Mouse (Mus musculus) MEL (cell line): ENCODE data around the gene Grhl3. TPM values are rescaled to one million over a fixed set of nuclear protein-coding genes. Genes with fewer than 3 reads are reported as not detected.

Source experiments
- DNase-seq: peaks from one replicate; pipeline ENCODE4 v3.0.0; 2011; ENCODE audit warnings: low read depth, low spot score
- H3K27ac ChIP-seq: 2 replicates; pipeline ENCODE4 v1.5.1; 2012; ENCODE audit warnings: low read depth, mild to moderate bottlenecking, control low read depth, low read length, moderate library complexity; ENCODE audit not compliant: control insufficient read depth
- H3K27me3 ChIP-seq, 2 experiments: fragments of 150-350 bp in 1 of 2; sonication (generic) in 1 of 2; 2 replicates each; pipeline ENCODE4 v1.6.1; 2012; ENCODE audit warnings: low read length in 2 of 2, mild to moderate bottlenecking in 2 of 2, improper control_type of control experiment in 1 of 2, moderate library complexity in 1 of 2; ENCODE audit not compliant: insufficient read depth in 2 of 2, control insufficient read depth in 1 of 2
- H3K36me3 ChIP-seq, 2 experiments: 2 replicates each; pipeline ENCODE4 v1.6.1; 2012 to 2014; ENCODE audit warnings: low read length in 2 of 2, improper control_type of control experiment in 1 of 2, inconsistent platforms in 1 of 2, mild to moderate bottlenecking in 1 of 2; ENCODE audit not compliant: insufficient read depth in 2 of 2, control insufficient read depth in 1 of 2
- H3K4me1 ChIP-seq, 2 experiments: fragments of 150-350 bp in 1 of 2; sonication (generic) in 1 of 2; 2 replicates each; pipeline ENCODE4 v1.6.1; 2012; ENCODE audit warnings: low read length in 2 of 2, improper control_type of control experiment in 1 of 2, mild to moderate bottlenecking in 1 of 2; ENCODE audit not compliant: insufficient read depth in 2 of 2, control insufficient read depth in 1 of 2
- H3K4me3 ChIP-seq, 2 experiments: fragments of 150-350 bp in 1 of 2; sonication (generic) in 1 of 2; 2 replicates each; pipeline ENCODE4 v1.5.1; 2012; ENCODE audit warnings: low read depth in 2 of 2, low read length in 2 of 2, mild to moderate bottlenecking in 2 of 2, moderate library complexity in 2 of 2, control low read depth in 1 of 2, improper control_type of control experiment in 1 of 2; ENCODE audit not compliant: control insufficient read depth in 1 of 2, insufficient read depth in 1 of 2
- H3K79me2 ChIP-seq: 2 replicates; pipeline ENCODE4 v1.6.1; 2012; ENCODE audit warnings: mild to moderate bottlenecking, low read length, moderate library complexity; ENCODE audit not compliant: control insufficient read depth, poor library complexity, insufficient read depth
- H3K9ac ChIP-seq: 2 replicates; pipeline ENCODE4 v1.6.1; 2012; ENCODE audit warnings: low read depth, mild to moderate bottlenecking, control low read depth, low read length, moderate library complexity; ENCODE audit not compliant: control insufficient read depth, poor library complexity, severe bottlenecking
- H3K9me3 ChIP-seq: fragments of 150-350 bp; sonication (generic); replicated peaks from 2 replicates; pipeline ENCODE4 v1.6.1; 2012; ENCODE audit warnings: mild to moderate bottlenecking, low read length, improper control_type of control experiment, moderate library complexity; ENCODE audit not compliant: insufficient read depth
- BHLHE40 ChIP-seq: IDR thresholded peaks from 2 replicates; pipeline ENCODE4 v1.6.1; 2012; ENCODE audit warnings: low read depth, mild to moderate bottlenecking, inconsistent platforms, low read length, improper control_type of control experiment, borderline replicate concordance
- CHD1 ChIP-seq: IDR thresholded peaks from 2 replicates; pipeline ENCODE4 v1.6.1; 2012; ENCODE audit warnings: low read depth, mild to moderate bottlenecking, inconsistent platforms, low read length, improper control_type of control experiment
- CHD2 ChIP-seq: IDR thresholded peaks from 2 replicates; pipeline ENCODE4 v1.6.1; 2011; ENCODE audit warnings: low read length, improper control_type of control experiment
- E2F4 ChIP-seq: IDR thresholded peaks from 2 replicates; pipeline ENCODE4 v1.6.1; 2011; ENCODE audit warnings: low read depth, low read length, improper control_type of control experiment, borderline replicate concordance
- ELF1 ChIP-seq: IDR thresholded peaks from 2 replicates; pipeline ENCODE4 v1.6.1; 2014; ENCODE audit warnings: low read depth, mild to moderate bottlenecking, inconsistent platforms, low read length, improper control_type of control experiment, moderate library complexity
- EP300 ChIP-seq, 2 experiments: IDR thresholded peaks; 2 replicates each; pipeline ENCODE4 v1.6.1; 2011; ENCODE audit warnings: improper control_type of control experiment in 2 of 2, low read length in 2 of 2, low read depth in 1 of 2, mild to moderate bottlenecking in 1 of 2
- GABPA ChIP-seq: IDR thresholded peaks from 2 replicates; pipeline ENCODE4 v1.6.1; 2012; ENCODE audit warnings: low read depth, mild to moderate bottlenecking, inconsistent platforms, low read length, improper control_type of control experiment, moderate library complexity
- GATA1 ChIP-seq: IDR thresholded peaks from 2 replicates; pipeline ENCODE4 v1.6.1; 2011; ENCODE audit warnings: low read depth, low read length, improper control_type of control experiment
- JUND ChIP-seq: IDR thresholded peaks from 2 replicates; pipeline ENCODE4 v1.6.1; 2011; ENCODE audit warnings: low read depth, mild to moderate bottlenecking, improper control_type of control experiment, low read length
- KAT2A ChIP-seq: conservative IDR thresholded peaks from 2 replicates; pipeline ENCODE4 v1.6.1; 2012; ENCODE audit warnings: low read depth, low read length, improper control_type of control experiment, inconsistent platforms
- MAFK ChIP-seq: IDR thresholded peaks from 2 replicates; pipeline ENCODE4 v1.6.1; 2011; ENCODE audit warnings: low read depth, mild to moderate bottlenecking, low read length, improper control_type of control experiment, borderline replicate concordance
- MAX ChIP-seq: IDR thresholded peaks from 2 replicates; pipeline ENCODE4 v1.6.1; 2011; ENCODE audit warnings: low read length, improper control_type of control experiment
- MEF2A ChIP-seq: IDR thresholded peaks from 2 replicates; pipeline ENCODE4 v1.6.1; 2014; ENCODE audit warnings: low read depth, mild to moderate bottlenecking, inconsistent platforms, low read length, improper control_type of control experiment; ENCODE audit not compliant: poor library complexity, insufficient replicate concordance, severe bottlenecking; ENCODE audit errors: extremely low read depth
- MXI1 ChIP-seq: IDR thresholded peaks from 2 replicates; pipeline ENCODE4 v1.6.1; 2011; ENCODE audit warnings: mild to moderate bottlenecking, low read depth, low read length, improper control_type of control experiment
- MYB ChIP-seq: IDR thresholded peaks from 2 replicates; pipeline ENCODE4 v1.6.1; 2011; ENCODE audit warnings: mild to moderate bottlenecking, low read depth, low read length, improper control_type of control experiment
- MYC ChIP-seq: IDR thresholded peaks from 2 replicates; pipeline ENCODE4 v1.6.1; 2011; ENCODE audit warnings: low read depth, mild to moderate bottlenecking, low read length, improper control_type of control experiment, moderate library complexity
- NELFE ChIP-seq: IDR thresholded peaks from 2 replicates; pipeline ENCODE4 v1.6.1; 2011; ENCODE audit warnings: low read depth, low read length, improper control_type of control experiment
- NRF1 ChIP-seq: IDR thresholded peaks from 2 replicates; pipeline ENCODE4 v1.6.1; 2014; ENCODE audit warnings: low read depth, mild to moderate bottlenecking, inconsistent platforms, low read length, improper control_type of control experiment, moderate library complexity; ENCODE audit not compliant: poor library complexity, insufficient read depth, severe bottlenecking
- POLR2AphosphoS2 ChIP-seq: IDR thresholded peaks from 2 replicates; pipeline ENCODE4 v1.6.1; 2011; ENCODE audit warnings: low read length, improper control_type of control experiment
- POLR2AphosphoS5 ChIP-seq: IDR thresholded peaks from 2 replicates; pipeline ENCODE4 v1.6.1; 2012; ENCODE audit warnings: low read depth, borderline replicate concordance, mild to moderate bottlenecking, inconsistent platforms, low read length, moderate library complexity, mixed read lengths
- RAD21 ChIP-seq: IDR thresholded peaks from 2 replicates; pipeline ENCODE4 v1.6.1; 2011; ENCODE audit warnings: mild to moderate bottlenecking, low read depth, low read length, improper control_type of control experiment
- SIN3A ChIP-seq: IDR thresholded peaks from 2 replicates; pipeline ENCODE4 v1.6.1; 2012; ENCODE audit warnings: low read length, improper control_type of control experiment, inconsistent platforms
- SMC3 ChIP-seq: IDR thresholded peaks from 2 replicates; pipeline ENCODE4 v1.6.1; 2011; ENCODE audit warnings: low read depth, low read length, improper control_type of control experiment
- TCF12 ChIP-seq: IDR thresholded peaks from 2 replicates; pipeline ENCODE4 v1.6.1; 2014; ENCODE audit warnings: low read depth, mild to moderate bottlenecking, inconsistent platforms, low read length, improper control_type of control experiment, moderate library complexity
- UBTF ChIP-seq: IDR thresholded peaks from 2 replicates; pipeline ENCODE4 v1.6.1; 2012; ENCODE audit warnings: low read depth, mild to moderate bottlenecking, inconsistent platforms, low read length, improper control_type of control experiment, moderate library complexity, borderline replicate concordance; ENCODE audit not compliant: insufficient read depth
- USF1 ChIP-seq: IDR thresholded peaks from 2 replicates; pipeline ENCODE4 v1.6.1; 2014; ENCODE audit warnings: low read depth, mild to moderate bottlenecking, inconsistent platforms, low read length, improper control_type of control experiment, moderate library complexity
- ZC3H11A ChIP-seq: IDR thresholded peaks from 2 replicates; pipeline ENCODE4 v1.6.1; 2012; ENCODE audit warnings: low read depth, mild to moderate bottlenecking, inconsistent platforms, low read length, improper control_type of control experiment
- ZKSCAN1 ChIP-seq: IDR thresholded peaks from 2 replicates; pipeline ENCODE4 v1.6.1; 2012; ENCODE audit warnings: low read depth, mild to moderate bottlenecking, inconsistent platforms, low read length, improper control_type of control experiment, moderate library complexity
- ZMIZ1 ChIP-seq: IDR thresholded peaks from 2 replicates; pipeline ENCODE4 v1.6.1; 2012; ENCODE audit warnings: low read depth, mild to moderate bottlenecking, inconsistent platforms, low read length, improper control_type of control experiment, moderate library complexity
- polyA plus RNA-seq, 2 experiments: library from polyadenylated mRNA; stranded (reverse) in 1 of 2; unstranded in 1 of 2; fragments of >175 nt in 1 of 2; fragments of >200 nt in 1 of 2; gene quantifications; 2 replicates each; pipeline versions ENCODE4 v1.2.1 to v1.2.4; 2012; ENCODE audit warnings: low replicate concordance in 2 of 2, low read depth in 1 of 2; ENCODE audit not compliant: insufficient read length in 2 of 2, insufficient read depth in 1 of 2, missing spikeins in 1 of 2
- total RNA-seq: library from RNA; depleted of rRNA; stranded (reverse); fragments of 300-350 nt; gene quantifications from 2 replicates; pipeline ENCODE4 v1.2.3, GENCODE M21; 2012

The Grhl3 gene
- total and polyA plus RNA-seq, 3 experiments, result not detected

GRCm38 (mm10) chr4:135518135-135518534 is 55.3 kb downstream of the Grhl3 start:
- Histone ChIP-seq H3K79me2 (no peaks in the 10 kb centered on the region), H3K9me3 (no peaks in the 10 kb centered on the region), H3K36me3 (no peaks in the 10 kb centered on the region), H3K4me1 (no peaks in the 10 kb centered on the region), H3K27me3 (0 out of 4 replicates have a peak, but pooled peaks cover 0 to 2% of the 10 kb centered on the region in 2 experiments)
- TF ChIP-seq MYB, result no peak
- TF ChIP-seq MAFK, result no peak
- no peak for TF ChIP-seq SMC3
- no peak for TF ChIP-seq RAD21
- no peak for TF ChIP-seq CHD2
- no peak for TF ChIP-seq TCF12
- TF ChIP-seq MYC, result no peak
- TF ChIP-seq NELFE, result no peak
- TF ChIP-seq POLR2AphosphoS5, result no peak
- TF ChIP-seq, all 39 proteins: peak for 0
- Histone ChIP-seq H3K4me3 (no peak overlapping the region), H3K9ac (no peak overlapping the region), H3K27ac (no peak overlapping the region)
- no peak for DNase-seq

GRCm38 (mm10) chr4:135516351-135517316 is 56.8 kb downstream of the Grhl3 start:
- peak; percentile 73 for DNase-seq
- Histone ChIP-seq H3K79me2 (no peaks in the 10 kb centered on the region), H3K4me1 (no peaks in the 10 kb centered on the region), H3K9ac (no peak overlapping the region), H3K27me3 (no peaks in the 10 kb centered on the region), H3K9me3 (no peaks in the 10 kb centered on the region), H3K27ac (no peak overlapping the region), H3K4me3 (no peak overlapping the region), H3K36me3 (no peaks in the 10 kb centered on the region)
- TF ChIP-seq CHD1 (no peak), ZKSCAN1 (no peak), SIN3A (no peak), USF1 (no peak), KAT2A (no peak), SMC3 (peak; percentile 97), ELF1 (no peak), JUND (no peak), E2F4 (no peak), TCF12 (no peak), MYB (no peak), NRF1 (no peak), GABPA (no peak), UBTF (no peak), POLR2AphosphoS5 (no peak), POLR2AphosphoS2 (no peak), MXI1 (no peak), MYC (no peak), MAX (no peak), EP300 (IDR thresholded peaks at IDR 0.05; ENCODE audit: low read depth in 1 of 2, low read length in 2 of 2) (no peak), ZMIZ1 (no peak), CHD2 (no peak), ZC3H11A (peak; percentile 91), BHLHE40 (no peak), MEF2A (no peak), GATA1 (no peak)
